Mouse (Mus musculus): Measurements from ENCODE around the gene Chd2.

DNA sequence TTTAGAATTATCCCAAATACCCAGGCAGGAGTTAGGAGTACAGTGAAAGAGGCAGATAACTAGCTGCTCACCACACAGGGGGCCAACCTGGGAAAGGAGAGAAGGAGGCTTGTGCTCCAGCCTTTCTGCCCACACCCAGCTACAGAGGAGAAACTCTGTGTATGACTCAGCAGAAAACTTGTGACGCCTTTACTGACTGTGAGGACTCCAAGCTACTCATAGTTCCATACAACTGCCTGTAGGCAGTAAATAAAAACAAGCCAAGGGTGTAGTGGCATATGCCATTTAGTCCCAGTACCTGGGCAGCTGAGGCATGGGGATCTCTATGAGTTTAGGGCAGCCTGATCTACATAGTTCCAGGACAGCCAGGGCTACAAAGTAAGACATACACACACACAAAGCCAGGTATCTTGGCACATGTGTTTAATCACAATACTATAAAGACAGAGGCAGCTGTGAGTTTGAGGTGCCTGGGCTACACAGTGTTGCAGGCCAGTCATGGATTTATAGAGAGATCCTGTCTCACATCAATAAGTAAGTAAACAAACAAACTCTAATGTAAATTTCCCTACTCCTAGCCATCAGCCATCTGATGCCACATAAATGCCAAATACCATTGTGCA lies 24.1 kb downstream of the Chd2 start:
- TF ChIP-seq CTCF (IDR thresholded peaks at IDR 0.05; ENCODE audit: control insufficient read depth, insufficient read depth, insufficient read length) (no peak), USF1 (IDR thresholded peaks at IDR 0.05; ENCODE audit: low read depth) (no peak), MYOG (IDR thresholded peaks at IDR 0.05; ENCODE audit: control insufficient read depth, extremely low read depth, insufficient read length) (no peak), MYOD1 (IDR thresholded peaks at IDR 0.05; ENCODE audit: control insufficient read depth, insufficient read length, low read depth) (no peak)
